Mouse (Mus musculus) neural tube, embryonic 13.5 days (tissue): ENCODE data around the gene Rgs18. TPM values are rescaled to one million over a fixed set of nuclear protein-coding genes. Genes with fewer than 3 reads are reported as not detected.

Experiments
- ATAC-seq: fragments of 200-750 bp; cut with Nextera tagmentation; 2 replicates; pipeline ENCODE4 v1.8.0; 2017; ENCODE audit warnings: low read depth, mild to moderate bottlenecking, moderate TSS enrichment, moderate library complexity
- H3K27ac ChIP-seq: fragments of 300-500 bp; sonication (generic); replicated peaks from 2 replicates; pipeline ENCODE4 v1.5.1; 2015; ENCODE audit warnings: moderate library complexity, mild to moderate bottlenecking, inconsistent platforms
- H3K27me3 ChIP-seq: fragments of 300-500 bp; sonication (generic); 2 replicates; pipeline ENCODE4 v1.6.1; 2015; ENCODE audit warnings: mild to moderate bottlenecking, inconsistent platforms
- H3K36me3 ChIP-seq: fragments of 300-500 bp; sonication (generic); 2 replicates; pipeline ENCODE4 v1.6.1; 2015; ENCODE audit warnings: mild to moderate bottlenecking, inconsistent platforms
- H3K4me1 ChIP-seq: fragments of 300-500 bp; sonication (generic); replicated peaks from 2 replicates; pipeline ENCODE4 v1.6.1; 2015; ENCODE audit warnings: inconsistent platforms
- H3K4me2 ChIP-seq: fragments of 300-500 bp; sonication (generic); 2 replicates; pipeline ENCODE4 v1.6.1; 2015; ENCODE audit warnings: inconsistent platforms, mild to moderate bottlenecking, moderate library complexity
- H3K4me3 ChIP-seq: fragments of 300-500 bp; sonication (generic); 2 replicates; pipeline ENCODE4 v1.5.1; 2015; ENCODE audit warnings: mild to moderate bottlenecking, inconsistent platforms
- H3K9ac ChIP-seq: fragments of 300-500 bp; sonication (generic); 2 replicates; pipeline ENCODE4 v1.6.1; 2015; ENCODE audit warnings: moderate library complexity, mild to moderate bottlenecking, inconsistent platforms
- H3K9me3 ChIP-seq: fragments of 300-500 bp; sonication (generic); 2 replicates; pipeline ENCODE4 v1.6.1; 2016; ENCODE audit warnings: inconsistent platforms
- WGBS: fragments of 180-500 bp; shearing (Covaris S2); methylation state at CpG from one replicate; pipeline ENCODE4 v1.1.7; 2015; 5-methylcytosine and 5-hydroxymethylcytosine counted together
- polyA plus RNA-seq: library from polyadenylated mRNA; unstranded; fragments of >200 nt; fragmentation: Nextera tagmentation; extraction: Ambion mirVana; gene quantifications from 2 replicates; pipeline ENCODE4 v1.2.1, GENCODE M21; 2015

Gene Rgs18
- 0.70 and 1.5 TPM in 2 replicates for polyA plus RNA-seq

GRCm38 (mm10) chr1:144775331-144775730, at the start of gene Rgs18:
Gene Rgs18 (minus strand): TSS chr1:144775435.
- no peak within 1 kb of the TSS for H3K4me2 ChIP-seq

GRCm38 (mm10) chr1:144774394-144774793, 841 bp downstream of the Rgs18 start:
- no peaks in the 10 kb centered on the region for H3K9me3 ChIP-seq
- no peak overlapping the region for H3K9ac ChIP-seq
- no peak overlapping the region for H3K4me3 ChIP-seq
- WGBS = 75% methylated on average over 1 of the region's 1 CpGs
- H3K27ac ChIP-seq = no peak overlapping the region
- H3K36me3 ChIP-seq = no peaks in the 10 kb centered on the region
- no peak overlapping the region for H3K4me2 ChIP-seq
- no peaks in the 10 kb centered on the region for H3K27me3 ChIP-seq
- ATAC-seq = no peak
- no peaks in the 10 kb centered on the region for H3K4me1 ChIP-seq

More at GRCm38 (mm10) chr1:144775331-144775730, at the start of gene Rgs18:
- H3K9ac ChIP-seq = no peak within 1 kb of the TSS
- H3K9me3 ChIP-seq = no peaks in the 10 kb centered on the region
- no peaks in the 10 kb centered on the region for H3K27me3 ChIP-seq
- H3K36me3 ChIP-seq = no peaks in the 10 kb centered on the region
- ATAC-seq = no peak
- no peak within 1 kb of the TSS for H3K4me3 ChIP-seq
- H3K4me1 ChIP-seq = no peaks in the 10 kb centered on the region
- WGBS = 90% methylated on average over 5 of the region's 5 CpGs
- no peak within 1 kb of the TSS for H3K27ac ChIP-seq

- H3K4me2 ChIP-seq = no peak overlapping the region
- H3K4me3 ChIP-seq = no peak overlapping the region
- H3K27me3 ChIP-seq = no peaks in the 10 kb centered on the region
- no peak overlapping the region for H3K27ac ChIP-seq
- no peak overlapping the region for H3K9ac ChIP-seq
- no peaks in the 10 kb centered on the region for H3K4me1 ChIP-seq
- WGBS = 69% methylated on average over 2 of the region's 2 CpGs
- no peak for ATAC-seq
- H3K36me3 ChIP-seq = no peaks in the 10 kb centered on the region
- no peaks in the 10 kb centered on the region for H3K9me3 ChIP-seq
Measured at GRCm38 (mm10) chr1:144766218-144766617, 9.0 kb downstream of the Rgs18 start.

GRCm38 (mm10) chr1:144760792-144761191, 14.4 kb downstream of the Rgs18 start:
- Histone ChIP-seq H3K27ac (no peak overlapping the region), H3K4me2 (no peak overlapping the region), H3K9me3 (no peaks in the 10 kb centered on the region), H3K4me3 (no peak overlapping the region), H3K27me3 (no peaks in the 10 kb centered on the region), H3K9ac (no peak overlapping the region), H3K36me3 (no peaks in the 10 kb centered on the region), H3K4me1 (no peaks in the 10 kb centered on the region)
- no peak for ATAC-seq
- WGBS = 88% methylated on average over 3 of the region's 3 CpGs

- Histone ChIP-seq H3K4me2 (no peak overlapping the region), H3K27me3 (no peaks in the 10 kb centered on the region), H3K27ac (no peak overlapping the region), H3K4me3 (no peak overlapping the region), H3K9me3 (no peaks in the 10 kb centered on the region), H3K4me1 (no peaks in the 10 kb centered on the region), H3K36me3 (no peaks in the 10 kb centered on the region), H3K9ac (no peak overlapping the region)
- WGBS = 84% methylated on average over 3 of the region's 3 CpGs
- no peak for ATAC-seq
Measured at GRCm38 (mm10) chr1:144750763-144751162, 24.5 kb downstream of the Rgs18 start.

- no peaks in the 10 kb centered on the region for H3K9me3 ChIP-seq
- WGBS = 88% methylated on average over 1 of the region's 1 CpGs
Measured at GRCm38 (mm10) chr1:144746182-144746581, 29.1 kb downstream of the Rgs18 start.

GRCm38 (mm10) chr1:144737739-144738138, 37.5 kb downstream of the Rgs18 start:
- Histone ChIP-seq H3K4me3 (no peak overlapping the region), H3K4me2 (no peak overlapping the region), H3K4me1 (no peaks in the 10 kb centered on the region), H3K9me3 (no peaks in the 10 kb centered on the region), H3K36me3 (no peaks in the 10 kb centered on the region), H3K27me3 (no peaks in the 10 kb centered on the region), H3K9ac (no peak overlapping the region), H3K27ac (no peak overlapping the region)
- no peak for ATAC-seq
- 83% methylated on average over 6 of the region's 6 CpGs for WGBS

More at GRCm38 (mm10) chr1:144746182-144746581, 29.1 kb downstream of the Rgs18 start:
- Histone ChIP-seq H3K4me2 (no peak overlapping the region), H3K9ac (no peak overlapping the region), H3K27ac (no peak overlapping the region), H3K27me3 (no peaks in the 10 kb centered on the region), H3K4me1 (no peaks in the 10 kb centered on the region), H3K4me3 (no peak overlapping the region), H3K36me3 (no peaks in the 10 kb centered on the region)
- ATAC-seq = no peak

GRCm38 (mm10) chr1:144720736-144721135, 54.5 kb downstream of the Rgs18 start:
- Histone ChIP-seq H3K36me3 (no peaks in the 10 kb centered on the region), H3K9me3 (no peaks in the 10 kb centered on the region), H3K27me3 (no peaks in the 10 kb centered on the region), H3K4me1 (no peaks in the 10 kb centered on the region), H3K4me3 (no peak overlapping the region), H3K27ac (no peak overlapping the region), H3K9ac (no peak overlapping the region), H3K4me2 (no peak overlapping the region)
- WGBS = 85% methylated on average over 4 of the region's 4 CpGs
- ATAC-seq = no peak

GRCm38 (mm10) chr1:144704373-144704772, 70.9 kb downstream of the Rgs18 start:
- Histone ChIP-seq H3K4me3 (no peak overlapping the region), H3K9ac (no peak overlapping the region), H3K4me1 (no peaks in the 10 kb centered on the region), H3K36me3 (no peaks in the 10 kb centered on the region), H3K27ac (no peak overlapping the region), H3K27me3 (no peaks in the 10 kb centered on the region), H3K9me3 (no peaks in the 10 kb centered on the region), H3K4me2 (no peak overlapping the region)
- WGBS = 52% methylated on average over 2 of the region's 2 CpGs
- ATAC-seq = no peak

Other genes with a start within 250 kb of the Rgs18 start
- gene Rgs21, start 207.8 kb downstream of the Rgs18 start, polyA plus RNA-seq = not detected in 2 replicates